Mouse (Mus musculus) heart, adult 9 months (tissue): ENCODE results near the gene Pgf.

Source experiments
- DNase-seq, 2 experiments: peaks; one replicate each; pipeline ENCODE4 v3.0.0; 2022; ENCODE audit warnings: low spot score in 2 of 2

The Pgf gene

DNA sequence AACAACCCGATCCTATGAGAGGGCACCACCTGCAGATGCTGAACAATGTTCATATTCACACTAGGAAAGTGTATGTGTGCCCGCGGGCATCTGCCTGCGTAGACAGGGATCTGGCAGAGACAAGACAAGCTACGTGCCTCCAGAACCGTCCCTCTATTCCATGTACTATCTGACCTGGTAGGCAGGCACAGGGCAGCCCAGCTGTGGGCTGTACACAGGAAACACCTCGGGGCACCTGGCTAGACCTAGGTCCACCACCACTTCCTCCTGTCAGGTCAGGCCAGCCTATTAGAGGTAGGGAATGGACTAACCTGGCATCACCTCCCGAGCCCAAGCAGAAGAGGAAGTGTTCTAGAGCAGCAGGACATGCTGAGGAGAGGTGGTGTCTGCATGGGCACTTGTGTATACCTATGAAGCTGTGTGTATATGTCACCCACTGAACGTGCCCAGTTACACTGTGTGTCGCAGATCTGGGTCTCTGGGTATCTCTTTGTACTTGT lies at the start of gene Pgf:
Gene Pgf, minus strand, starts transcription at position 51 of the 500 bp plus-strand sequence.
- no peak for DNase-seq

DNA sequence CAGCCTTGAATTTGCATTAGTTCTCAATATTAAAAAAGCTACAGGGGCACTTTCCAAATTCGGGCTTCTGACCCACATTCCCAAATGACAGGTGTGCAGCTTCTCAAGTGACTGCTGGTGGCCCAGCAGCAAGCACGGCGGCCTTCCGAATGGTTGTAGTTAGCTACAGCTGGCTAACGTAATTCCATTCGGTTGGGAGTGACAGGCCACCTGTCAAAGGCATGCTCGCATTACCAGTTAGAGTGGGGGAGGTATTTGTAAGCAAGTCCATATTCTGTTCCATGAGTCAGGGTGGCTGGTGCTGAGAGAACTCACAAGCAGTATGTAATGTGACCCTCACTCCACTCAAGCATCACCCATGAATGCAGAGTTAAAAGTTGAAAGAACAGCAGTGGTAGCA lies 49.6 kb upstream of the Pgf start:
- no peak for DNase-seq

DNA sequence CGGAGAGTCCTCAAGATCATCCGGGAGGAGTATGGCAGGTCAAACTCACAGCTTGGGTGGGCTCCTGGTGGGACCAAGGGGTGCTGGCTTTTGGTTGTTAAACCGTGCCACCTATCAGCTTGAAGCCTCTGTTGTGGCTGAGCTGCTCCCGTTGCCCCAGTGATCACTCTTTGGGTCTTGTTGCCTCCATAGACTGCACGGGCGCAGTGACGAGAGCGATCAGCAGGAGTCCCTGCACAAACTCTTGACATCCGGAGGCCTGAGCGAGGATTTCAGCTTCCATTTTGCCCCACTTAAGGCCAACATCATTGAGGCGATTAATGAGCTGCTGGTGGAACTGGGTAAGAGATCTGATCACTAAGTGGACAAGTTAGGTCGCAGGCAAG lies 42.3 kb upstream of the Pgf start:
- DNase-seq, result no peak

DNA sequence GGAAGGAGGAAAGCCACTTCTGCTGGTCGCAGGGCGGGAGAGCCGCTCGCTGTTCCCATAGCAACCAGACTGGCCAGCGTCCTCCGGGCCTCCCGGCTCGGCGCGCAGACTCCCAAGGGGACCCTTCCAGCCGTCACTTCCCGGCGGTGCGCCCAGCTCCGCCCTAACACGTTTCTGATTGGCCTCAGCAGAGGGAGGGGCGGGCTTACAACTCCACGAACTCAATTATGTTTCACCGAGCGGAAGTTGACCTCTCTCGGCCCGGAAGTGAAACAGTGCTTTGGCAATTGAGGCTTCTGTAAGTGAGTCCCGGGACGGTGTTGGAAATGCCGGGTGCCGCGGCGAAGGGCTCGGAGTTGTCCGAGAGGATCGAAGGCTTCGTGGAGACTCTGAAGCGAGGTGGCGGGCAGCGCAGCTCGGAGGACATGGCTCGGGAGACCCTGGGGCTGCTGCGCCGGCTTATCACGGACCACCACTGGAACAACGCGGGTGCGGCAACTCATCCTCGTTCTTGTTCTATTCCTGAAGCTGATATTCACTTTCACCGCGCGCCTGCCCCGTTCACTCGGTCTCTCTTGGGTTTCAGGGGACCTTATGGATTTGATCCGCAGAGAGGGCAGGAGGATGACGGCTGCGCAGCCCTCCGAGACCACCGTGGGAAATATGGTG lies 41.8 kb upstream of the Pgf start, which contains the start of gene Eif2b2:
Gene Eif2b2, plus strand, starts transcription at position 246 of the 669 bp plus-strand sequence.
- peak; percentile 99 to 100 for DNase-seq

DNA sequence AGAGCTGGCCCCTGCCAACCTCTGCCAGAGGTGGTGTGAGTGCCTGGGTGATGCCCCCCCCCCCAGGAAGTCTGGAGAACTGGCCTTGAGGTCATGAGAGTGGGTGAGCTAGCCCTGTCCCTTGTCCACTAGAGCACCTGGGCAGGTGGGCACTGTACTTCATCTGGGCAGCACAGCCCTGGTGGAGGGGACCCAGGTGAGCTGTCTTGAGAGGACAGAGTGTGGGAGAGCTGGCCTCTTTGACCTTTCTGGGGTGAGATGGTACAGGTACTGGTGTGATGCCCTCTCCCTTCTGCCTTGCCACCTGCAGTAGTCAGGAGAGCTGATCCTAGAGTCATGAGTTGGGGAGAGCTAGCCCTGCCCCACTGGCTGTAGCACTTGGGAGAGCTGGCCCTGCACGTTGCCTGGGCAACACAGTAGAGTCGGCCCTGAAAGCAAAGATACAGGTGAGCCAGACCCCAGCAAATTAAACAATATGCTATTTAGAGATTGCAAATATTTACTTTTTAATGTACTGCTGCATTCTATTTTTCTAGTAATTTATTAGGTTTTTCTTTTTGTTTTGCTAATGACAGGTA lies 40.2 kb upstream of the Pgf start:
- no peak for DNase-seq

DNA sequence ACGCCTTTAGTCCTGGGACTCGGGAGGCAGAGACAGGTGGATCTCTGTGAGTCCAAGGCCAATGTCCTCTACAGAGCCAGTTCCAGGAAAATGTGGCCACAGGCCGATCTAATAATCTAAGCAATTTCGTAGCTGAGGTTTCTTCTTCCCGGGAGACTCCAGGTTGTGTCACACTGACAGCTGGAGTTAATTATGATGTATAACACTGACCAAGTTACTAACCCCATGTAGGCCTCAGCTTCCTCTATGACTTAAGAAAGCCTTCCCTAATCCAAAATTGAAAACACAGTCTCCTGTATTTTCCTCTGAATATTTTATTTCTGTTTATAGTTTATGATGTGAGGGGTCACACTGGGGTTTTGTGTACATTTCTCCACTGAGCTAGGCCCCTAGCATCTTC lies 37.4 kb upstream of the Pgf start:
- DNase-seq, result no peak

DNA sequence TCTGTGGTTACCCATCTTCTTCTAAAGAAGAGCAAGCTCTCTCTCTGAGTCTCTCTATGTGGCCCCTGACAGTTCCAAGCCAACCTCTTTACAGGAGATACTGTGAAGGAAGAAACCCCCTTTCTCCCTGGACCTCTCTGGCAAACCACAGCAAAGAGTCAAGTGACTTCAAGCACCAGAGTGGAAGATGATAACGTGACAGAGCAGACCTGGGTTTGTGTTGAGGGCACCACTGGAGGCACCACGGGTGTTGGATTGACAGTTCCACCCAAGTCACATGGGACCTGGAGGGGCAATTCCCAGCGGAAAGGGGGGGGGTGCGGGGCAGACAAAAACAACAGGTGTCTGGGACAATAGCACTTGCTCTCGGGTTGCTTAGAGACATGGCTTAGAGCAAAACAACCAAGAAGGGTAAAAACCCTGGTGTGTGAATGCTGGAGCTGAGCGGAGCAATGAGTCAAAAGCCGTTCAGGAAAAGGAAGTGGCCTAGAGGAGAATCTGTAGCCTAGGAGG lies 31.2 kb upstream of the Pgf start:
- no peak for DNase-seq

DNA sequence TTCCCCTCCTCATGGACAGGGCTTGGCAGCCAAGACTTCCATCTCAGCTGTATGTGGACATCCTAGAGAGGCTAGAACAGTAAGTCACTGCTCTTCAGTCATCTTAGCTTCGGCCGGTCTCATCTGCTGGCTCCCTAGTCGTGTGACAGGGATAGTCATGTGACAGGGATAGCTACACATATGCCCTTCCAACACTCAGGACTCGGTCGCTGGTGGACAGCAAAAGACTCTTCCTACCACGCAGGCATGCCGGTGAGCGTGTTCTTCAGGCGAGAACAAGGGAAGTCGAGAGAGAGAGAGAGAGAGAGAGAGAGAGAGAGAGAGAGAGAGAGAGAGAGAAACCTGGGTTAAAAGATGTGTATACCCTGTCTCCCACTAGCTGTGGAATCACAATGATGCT lies 27.8 kb upstream of the Pgf start:
- no peak for DNase-seq

DNA sequence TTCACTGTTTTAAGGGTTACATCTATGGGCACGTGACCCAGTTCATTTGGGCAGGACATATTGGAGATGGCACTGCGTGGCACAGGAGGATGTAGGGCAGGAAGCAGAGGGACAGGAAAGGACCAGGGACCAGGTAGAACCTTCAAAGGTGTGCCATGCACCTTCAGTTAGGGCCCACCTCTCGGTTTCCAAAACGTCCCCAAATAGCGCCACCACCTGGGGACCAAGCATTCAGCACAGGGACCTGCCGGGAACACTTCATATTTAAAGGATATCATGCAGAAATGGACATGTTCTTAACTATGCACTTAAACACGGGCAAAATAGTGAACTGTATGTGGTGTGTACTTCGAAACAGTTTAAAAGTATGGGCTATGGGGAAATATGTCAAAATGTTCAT lies 26.5 kb upstream of the Pgf start:
- DNase-seq, result no peak

DNA sequence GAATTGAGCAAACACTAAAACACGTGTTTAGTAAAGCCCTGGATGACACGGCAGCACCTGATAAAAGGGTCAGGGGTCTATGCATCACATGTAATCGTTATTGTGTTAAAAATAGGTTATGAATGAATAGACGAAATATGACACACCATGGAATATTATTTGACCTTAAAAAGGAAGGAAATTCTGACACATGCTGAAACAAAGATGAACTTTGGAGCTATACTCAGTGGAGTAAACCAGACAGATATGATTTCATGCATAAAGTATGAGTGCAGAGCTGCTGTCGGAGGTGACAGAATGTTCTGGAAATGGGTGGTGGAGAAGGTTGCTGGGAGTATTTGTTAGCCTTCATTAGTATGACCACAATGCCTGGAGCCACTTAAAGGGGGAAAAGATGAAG lies 26.1 kb upstream of the Pgf start:
- no peak for DNase-seq

DNA sequence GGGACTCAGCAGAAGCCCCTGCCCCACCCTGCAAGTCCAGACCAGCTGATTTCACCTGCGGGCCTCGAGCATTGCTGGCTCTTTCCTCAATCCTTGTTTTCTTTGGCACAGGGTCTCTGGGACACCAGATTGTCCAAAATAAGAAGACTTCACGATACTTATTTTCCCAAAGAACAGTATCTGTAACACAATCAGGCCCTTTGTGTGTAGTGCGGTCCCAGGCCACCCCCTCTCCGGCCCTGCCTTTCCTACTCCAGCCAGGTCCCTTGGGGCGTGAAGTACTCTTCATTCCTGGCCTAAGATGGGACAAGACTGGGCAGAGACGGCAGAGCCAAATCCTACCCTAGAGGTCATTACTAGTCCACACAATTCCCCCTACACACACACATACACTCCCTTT lies 24.6 kb upstream of the Pgf start:
- no peak for DNase-seq

DNA sequence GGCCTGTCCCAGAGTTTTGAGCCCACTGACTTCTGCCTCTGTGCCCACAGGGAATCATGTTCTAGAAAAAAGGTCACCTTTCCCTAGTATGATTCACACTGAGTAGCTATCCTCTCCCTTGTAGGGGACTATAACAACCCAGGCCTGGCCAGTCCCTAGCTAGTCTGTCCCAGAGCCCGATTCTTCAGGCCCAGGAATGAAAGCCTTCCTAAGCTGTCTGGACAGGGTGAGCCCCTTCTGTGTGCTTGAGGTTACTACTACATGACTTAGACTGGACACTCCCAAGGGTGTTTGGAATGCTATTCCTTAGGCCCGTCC lies 24.2 kb upstream of the Pgf start:
- no peak for DNase-seq

DNA sequence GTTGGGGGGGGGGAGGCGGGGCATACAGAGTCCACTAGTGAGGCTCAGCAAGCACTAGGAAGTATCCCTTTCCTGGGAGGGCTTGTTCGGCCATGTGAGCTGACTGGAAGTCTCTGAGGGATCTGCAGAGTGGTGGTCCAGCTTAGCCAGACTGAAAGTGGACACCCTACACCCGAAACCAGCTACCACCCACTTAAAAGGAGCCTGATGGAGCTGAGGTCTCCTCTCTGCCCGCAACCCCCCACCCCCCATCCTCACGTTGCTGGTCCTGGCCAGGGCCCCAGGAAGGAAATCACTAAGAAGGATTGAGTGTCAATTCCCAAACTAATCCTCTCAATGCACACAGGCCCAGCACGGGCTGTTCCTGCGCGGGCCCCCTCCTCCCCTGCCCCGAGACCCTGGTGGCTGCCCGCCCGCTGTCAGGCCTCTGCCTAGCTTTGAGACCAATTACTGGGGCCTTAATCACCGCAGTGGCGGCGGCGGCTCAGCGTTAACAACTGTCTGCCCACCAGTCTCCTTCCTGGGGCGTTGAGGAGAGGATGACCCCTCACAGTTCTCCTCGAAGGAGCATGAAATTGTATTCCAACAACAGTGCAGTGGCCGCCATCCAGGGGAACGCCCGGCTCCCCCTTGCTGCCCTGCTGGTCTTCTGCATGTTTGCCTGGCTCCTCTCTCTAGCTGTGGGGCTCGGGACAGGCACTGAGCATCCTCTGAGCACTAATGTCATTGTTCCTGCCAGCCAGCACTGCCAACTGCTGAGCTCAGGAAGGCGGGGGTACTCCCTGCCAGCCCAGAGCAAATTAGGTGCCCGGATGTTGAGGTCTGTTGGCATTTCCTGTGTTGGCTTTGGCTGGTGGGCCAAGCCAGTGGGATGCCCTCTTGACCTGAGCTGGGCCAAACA lies 23.6 kb upstream of the Pgf start:
- no peak for DNase-seq

DNA sequence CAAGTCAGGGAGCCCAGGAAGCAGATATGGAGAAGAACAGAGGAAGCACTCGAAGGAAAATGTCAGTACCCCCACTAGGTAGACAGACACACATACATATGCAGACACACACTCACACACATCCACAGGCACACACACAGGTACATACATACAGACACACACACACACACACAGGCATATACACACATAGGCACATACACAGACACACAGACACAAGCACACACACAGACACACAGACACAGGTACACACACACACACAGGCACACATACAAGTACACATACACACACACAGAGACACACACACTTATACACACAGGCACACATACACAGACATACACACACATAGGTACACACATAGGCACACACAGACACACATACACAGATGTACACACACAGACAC lies 22.4 kb upstream of the Pgf start:
- no peak for DNase-seq

DNA sequence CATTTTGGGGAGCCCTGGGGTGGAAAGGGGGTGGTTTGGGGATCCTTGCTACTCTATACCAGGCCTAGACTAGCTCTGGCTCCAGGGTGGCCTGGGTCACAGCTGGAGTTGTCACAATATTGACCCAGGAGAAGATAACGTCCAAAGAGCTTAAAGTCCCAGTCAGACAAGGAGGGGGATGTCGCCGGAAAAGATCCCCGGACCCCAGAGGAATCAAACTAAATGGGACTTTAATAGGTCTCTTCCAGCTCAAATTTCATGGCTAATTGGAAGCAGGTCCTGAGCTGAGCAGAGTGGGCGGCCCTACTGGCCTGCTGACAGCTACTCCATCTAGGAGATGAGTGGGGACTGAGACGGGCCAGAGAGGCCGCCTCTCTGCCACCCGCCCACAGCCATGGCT lies 20.3 kb upstream of the Pgf start:
- DNase-seq, result no peak

DNA sequence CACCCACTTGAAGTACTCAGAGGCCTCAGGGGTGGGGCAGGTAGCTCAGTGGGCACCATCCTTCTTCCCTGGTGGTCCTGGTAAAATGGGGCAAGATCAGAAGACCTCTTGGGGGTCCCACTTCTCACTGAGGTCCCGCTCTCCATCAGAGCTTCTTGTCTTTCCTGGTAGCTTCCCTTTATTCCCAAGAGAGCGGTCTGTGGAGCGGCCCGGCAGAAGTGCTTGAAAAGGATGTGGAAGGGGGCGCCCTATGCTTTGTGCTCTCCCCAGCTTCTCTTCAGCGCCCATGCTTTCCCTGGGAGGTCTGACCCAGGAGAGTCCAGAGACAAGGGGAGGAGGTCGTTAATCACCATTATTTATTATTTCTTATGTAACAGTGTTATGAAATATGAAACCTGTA lies 19.8 kb upstream of the Pgf start:
- no peak for DNase-seq

DNA sequence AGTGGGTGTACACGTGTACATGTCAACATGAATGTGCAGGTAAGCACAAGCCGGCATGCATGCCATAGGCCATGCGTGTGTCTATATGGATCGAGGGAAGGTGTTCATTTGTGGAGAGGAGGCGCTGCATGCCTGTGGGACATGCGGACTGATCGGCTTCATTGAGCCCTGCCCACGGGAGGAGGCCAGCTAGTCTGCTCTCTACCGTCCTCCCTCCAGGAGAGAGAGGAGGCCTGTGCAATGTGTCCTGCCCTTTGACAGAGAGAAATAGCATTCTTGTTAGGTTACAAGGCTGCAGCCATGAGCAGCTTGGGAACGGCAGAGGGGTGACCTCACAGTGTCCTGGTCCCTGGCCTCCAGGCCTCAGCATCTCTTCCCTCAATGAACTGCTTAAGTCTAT lies 18.6 kb upstream of the Pgf start:
- DNase-seq, result no peak

DNA sequence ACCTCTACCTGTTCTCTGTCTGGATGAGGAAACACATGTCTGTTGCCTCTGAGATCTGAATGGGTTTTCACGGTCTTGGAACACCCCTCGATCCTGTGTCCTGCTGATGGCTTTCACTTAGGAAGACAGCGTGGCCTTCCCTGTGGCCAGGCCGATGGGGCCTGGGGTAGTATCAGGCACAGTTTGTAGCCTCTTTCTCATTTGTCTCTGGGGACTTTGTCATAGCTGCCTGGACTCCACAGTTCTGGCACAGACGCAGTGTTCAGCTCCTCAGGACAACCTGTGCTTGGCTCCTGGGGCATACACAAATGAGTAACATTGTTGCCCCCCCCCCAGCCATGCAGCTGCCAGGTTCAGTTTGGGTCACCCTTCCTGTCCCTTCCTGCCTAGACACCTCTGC lies 17.5 kb upstream of the Pgf start:
- DNase-seq, result peak; percentile 55 to 75

DNA sequence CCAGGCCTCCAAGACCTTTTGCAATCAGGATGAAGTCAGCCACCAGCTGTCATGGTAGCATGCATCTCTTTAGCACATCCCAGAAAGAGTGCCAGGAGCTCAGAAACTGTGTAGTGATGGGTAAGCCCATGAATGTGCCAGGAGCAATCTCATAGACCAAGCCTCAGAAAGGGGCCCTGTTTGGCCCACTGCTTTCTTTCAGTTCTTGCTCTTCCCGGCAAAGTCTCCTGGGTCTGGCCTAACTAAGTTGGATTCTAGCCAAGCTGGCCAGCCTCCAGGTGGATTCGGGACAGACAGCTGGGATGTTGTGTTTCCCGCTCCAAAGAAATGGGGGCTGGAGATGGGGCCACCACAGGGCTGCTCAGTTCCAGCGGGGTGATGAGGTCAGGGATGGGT lies 17.0 kb upstream of the Pgf start:
- DNase-seq, result peak; percentile 90 to 94

DNA sequence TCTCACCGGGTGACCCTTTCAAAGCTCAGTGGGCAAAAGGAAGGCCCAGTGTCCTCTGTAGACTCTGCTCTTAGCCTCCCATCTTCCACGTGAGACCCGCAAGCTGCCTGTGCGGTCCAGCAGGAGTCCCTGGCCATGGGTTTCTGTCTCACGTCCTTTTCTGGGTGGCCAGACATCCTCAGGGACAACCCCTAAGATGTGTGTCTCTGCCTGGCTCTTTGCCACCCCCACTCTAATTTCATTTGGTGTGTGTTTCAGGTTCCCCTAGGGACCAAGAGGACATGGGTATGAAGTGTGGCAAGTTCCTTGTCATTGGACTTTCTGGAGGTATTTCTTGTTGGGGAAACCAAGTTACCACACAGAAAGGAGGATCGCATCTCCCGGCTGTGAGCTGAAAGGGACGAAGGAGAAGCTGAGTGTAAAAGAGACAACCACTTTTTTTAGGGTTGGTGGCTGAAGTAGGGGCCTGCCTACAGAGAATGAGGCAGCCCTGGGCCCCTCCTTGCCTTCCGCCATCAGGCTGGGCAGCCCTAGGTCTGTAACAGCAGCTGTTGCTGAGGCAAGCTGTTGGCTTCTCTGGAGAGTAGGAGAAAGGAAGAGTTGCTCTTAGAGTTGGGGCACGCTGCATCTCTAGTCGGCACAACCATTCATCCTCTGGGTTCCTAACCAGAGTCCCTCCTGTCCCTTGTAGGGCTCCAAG lies 16.5 kb upstream of the Pgf start:
- DNase-seq, result no peak

DNA sequence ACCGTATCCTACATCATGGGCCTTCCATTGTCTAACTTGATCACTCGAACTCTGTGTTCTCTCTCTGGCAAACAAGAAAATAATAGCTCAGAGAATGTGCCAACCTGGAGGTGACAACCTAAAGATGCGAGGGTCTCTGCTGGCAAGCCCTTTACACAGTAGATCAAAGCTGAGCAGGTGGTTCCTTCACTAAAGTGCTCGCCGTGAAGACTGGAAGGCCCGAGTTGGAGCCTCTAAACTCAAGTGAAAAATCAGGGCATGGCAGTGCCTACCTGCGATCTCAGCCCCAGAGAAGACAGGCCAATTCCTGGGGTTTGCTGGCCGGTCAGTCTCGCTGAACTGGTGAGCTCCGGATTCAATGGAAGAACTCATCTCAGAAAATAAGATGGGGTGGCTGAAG lies 15.6 kb upstream of the Pgf start:
- DNase-seq, result no peak

DNA sequence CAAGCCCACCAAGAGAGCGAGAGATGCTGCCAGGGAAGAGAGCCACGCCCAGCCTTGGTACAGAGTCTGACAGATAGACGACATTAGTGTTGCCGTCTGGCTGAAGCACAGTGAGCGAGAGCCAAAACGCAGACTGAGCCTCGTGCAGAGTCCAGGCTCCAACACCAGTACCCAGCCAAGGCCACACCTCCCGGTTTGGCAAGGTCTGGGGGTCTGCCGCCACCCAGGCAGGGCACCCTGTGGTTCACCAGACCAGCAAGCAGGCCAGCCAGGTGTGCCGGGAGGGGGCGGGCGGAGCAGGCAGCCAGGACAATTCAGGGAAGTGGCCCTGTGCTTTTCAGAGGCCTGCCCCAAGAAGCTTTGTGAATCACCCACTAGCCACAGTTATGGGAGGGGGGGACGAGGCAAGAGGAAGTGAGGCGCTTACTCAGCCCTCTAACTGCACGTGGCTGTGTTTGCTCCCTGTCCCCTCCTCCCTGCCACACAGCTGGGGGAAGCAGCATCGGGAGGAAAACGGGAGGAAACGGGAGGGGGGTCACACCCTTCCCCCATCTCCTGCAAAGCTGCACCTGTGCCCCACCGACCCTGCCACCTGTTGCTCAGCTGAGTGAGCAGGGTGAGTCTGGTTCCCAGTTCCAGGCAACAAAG lies 15.0 kb upstream of the Pgf start:
- DNase-seq, result peak; percentile 84 to 87
